Mouse (Mus musculus): ENCODE results near the gene Mmd2. TPM values are rescaled to one million over a fixed set of nuclear protein-coding genes. Genes with fewer than 3 reads are reported as not detected.
A peak's percentile ranks its signal among the peaks of the same experiment; 100 is the strongest.

The Mmd2 gene
- total RNA-seq (2015; ENCODE audit: low replicate concordance) (not detected in 2 replicates), total RNA-seq (2017; ENCODE audit: low replicate concordance) (not detected in 2 replicates)

GRCm38 (mm10) chr5:142608259-142608988 is at the start of gene Mmd2:
TSS of gene Mmd2 (minus strand) at chr5:142608800.
- ATAC-seq (replicated peaks; ENCODE audit: low FRiP score, poor library complexity, severe bottlenecking): no peak

DNA sequence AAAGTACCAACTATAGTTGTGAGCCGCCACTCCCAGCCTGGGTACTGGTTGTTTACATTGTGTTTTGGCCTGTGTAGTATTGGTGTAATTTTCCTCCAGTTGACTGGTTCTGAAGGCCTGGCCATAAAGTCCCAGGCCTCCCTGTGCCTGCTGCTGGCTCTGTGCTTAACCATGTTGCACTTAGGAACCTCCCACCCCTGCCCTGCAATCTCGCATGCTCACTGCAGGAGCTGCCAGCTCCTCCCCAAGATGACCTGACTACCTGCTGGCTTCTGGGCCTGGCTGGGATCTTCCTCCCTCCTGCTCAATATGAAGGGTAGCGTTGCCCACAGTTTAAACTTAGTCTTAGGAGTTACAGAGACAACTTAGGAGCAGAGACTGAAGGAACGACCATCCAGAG is 43.7 kb upstream of the Mmd2 start:
- ATAC-seq (replicated peaks; ENCODE audit: low FRiP score, poor library complexity, severe bottlenecking): no peak

DNA sequence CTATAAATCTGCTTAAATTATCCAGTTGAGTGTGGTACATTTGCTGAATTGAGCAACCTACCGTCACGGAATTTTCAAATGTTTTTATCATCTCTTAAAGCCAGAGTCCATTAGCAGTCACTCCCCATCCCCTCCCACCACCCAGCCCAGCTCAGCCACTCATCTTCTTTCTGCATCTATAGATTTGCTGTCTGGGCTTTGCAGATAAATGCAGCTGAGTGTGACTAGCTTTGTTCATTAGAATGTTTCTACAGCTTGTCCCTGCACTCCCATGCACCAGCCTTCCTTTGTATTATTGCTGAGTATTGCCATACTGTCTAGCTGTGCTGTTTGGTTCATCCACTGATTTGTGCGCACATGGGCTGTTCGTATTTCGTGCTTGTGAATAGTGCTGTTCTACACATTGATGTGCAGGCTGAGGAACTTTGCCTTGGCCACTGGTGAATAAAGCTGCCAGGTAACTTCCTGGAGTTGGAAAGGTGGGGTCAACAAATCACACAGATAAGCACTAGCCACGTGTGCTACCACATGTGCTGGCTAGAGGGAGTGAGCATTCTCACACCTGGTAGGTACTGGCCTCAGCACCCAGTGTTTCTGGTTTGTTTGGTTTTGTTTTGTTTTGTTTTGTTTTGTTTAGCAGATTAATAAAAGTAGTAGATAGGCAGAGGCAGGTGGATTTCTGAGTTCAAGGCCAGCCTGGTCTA is 42.3 kb upstream of the Mmd2 start:
- ATAC-seq (replicated peaks; ENCODE audit: low FRiP score, poor library complexity, severe bottlenecking): peak; percentile 87

DNA sequence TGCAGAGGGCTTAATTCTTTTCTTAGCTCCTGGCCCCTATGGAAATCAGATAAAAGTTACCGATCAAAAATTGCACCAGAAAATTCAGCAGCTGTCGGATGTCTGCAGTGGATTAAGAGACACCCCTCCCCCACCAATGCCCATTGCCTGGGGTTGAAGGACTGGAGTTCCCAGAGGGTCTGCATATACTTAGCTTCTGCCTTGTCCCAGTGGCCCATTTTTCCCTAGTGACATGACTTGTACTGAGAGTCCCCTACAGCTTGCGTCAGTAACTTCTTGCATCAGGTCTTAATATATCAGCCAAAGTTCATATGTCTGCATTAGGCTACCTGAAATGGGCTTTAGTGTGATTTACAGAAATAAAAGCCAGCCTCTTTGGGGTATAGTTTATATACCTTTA is 41.8 kb upstream of the Mmd2 start:
- peak; percentile 20 for ATAC-seq (replicated peaks; ENCODE audit: low FRiP score, poor library complexity, severe bottlenecking)

DNA sequence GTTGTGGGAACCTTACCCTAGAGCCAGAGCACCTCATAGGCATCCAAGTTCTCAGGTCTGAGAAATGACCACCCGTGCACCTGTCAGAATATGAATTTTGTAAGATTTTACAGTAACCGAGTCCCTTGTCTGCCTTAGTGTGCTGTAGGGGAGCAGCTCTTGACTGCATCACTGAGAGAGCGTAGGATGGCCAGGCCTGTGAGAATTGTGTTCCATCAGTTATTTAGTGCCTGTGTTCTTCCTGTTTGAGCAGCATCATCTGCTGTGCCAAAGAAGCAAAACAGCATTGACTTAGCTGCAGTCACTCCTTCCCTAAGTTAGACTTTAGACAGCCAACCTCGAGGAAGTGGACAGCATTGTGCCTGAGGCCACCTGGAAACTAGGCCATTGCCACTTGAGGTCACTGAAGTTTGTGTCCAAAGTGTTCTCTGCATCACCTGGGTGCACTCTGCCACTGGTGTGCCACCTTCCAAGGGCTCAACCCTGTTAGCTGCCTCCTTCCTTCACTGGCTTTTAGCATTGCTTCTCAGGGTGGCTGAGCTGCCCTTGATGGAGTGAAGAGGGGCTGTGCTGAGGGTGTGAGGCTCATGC is 41.0 kb upstream of the Mmd2 start:
- 0 out of 2 replicates have a peak, but pooled peaks have one; percentile 4 for ATAC-seq (replicated peaks; ENCODE audit: low FRiP score, poor library complexity, severe bottlenecking)

DNA sequence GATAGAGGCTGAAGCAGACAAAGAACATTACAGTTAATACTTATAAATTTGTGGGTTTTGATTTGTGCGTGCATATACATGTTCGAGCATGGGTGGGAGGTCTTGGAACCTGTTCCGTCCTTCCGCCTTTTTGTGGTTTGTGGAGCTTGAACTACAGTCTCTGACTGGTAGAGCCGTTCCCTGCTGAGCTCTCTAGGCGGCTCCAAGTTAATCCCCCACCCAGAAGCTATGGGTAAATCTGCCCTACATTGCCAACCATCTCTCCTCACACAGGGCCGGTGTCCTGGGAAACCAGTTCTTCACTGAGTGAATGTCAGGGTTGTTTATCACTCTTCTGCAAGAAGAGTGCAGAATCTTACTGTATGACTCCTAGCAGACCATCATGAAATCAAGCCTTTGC is 39.6 kb upstream of the Mmd2 start:
- ATAC-seq (replicated peaks; ENCODE audit: low FRiP score, poor library complexity, severe bottlenecking): no peak

GRCm38 (mm10) chr5:142641331-142642051 is 32.9 kb upstream of the Mmd2 start:
- no peak for ATAC-seq (replicated peaks; ENCODE audit: low FRiP score, poor library complexity, severe bottlenecking)

DNA sequence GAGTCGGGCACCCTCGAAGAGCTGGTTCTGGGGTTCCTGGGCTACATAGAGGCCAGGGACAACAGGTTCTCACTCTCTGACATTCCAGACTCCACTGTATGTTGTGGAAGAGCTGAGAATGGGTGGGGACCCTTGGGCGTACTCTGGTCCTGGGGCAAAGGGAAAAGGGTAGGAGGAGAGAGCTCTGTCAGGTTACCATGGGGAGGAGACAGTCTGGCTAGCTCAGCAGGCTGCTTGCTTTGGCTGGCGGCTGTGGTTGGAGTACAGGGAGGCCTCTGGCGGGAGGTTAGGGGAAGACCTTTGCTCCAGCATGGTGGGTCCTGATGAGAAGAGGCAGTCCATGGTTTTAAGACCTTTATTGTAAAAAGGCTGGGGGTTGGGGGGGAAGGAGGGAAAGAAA is 31.5 kb upstream of the Mmd2 start:
- ATAC-seq (replicated peaks; ENCODE audit: low FRiP score, poor library complexity, severe bottlenecking): no peak

- ATAC-seq (replicated peaks; ENCODE audit: low FRiP score, poor library complexity, severe bottlenecking): peak; percentile 94
Observed at GRCm38 (mm10) chr5:142637823-142638222, 29.2 kb upstream of the Mmd2 start.

- ATAC-seq (replicated peaks; ENCODE audit: low FRiP score, poor library complexity, severe bottlenecking): 0 out of 2 replicates have a peak, but pooled peaks have one; percentile 21
Observed at GRCm38 (mm10) chr5:142630224-142630623, 21.6 kb upstream of the Mmd2 start.

GRCm38 (mm10) chr5:142629663-142630025 is 21.0 kb upstream of the Mmd2 start:
- ATAC-seq (replicated peaks; ENCODE audit: low FRiP score, poor library complexity, severe bottlenecking): peak; percentile 5; the same call in 1 of the 2 replicates

GRCm38 (mm10) chr5:142628726-142629662 is 20.4 kb upstream of the Mmd2 start:
- peak; percentile 97 for ATAC-seq (replicated peaks; ENCODE audit: low FRiP score, poor library complexity, severe bottlenecking)

DNA sequence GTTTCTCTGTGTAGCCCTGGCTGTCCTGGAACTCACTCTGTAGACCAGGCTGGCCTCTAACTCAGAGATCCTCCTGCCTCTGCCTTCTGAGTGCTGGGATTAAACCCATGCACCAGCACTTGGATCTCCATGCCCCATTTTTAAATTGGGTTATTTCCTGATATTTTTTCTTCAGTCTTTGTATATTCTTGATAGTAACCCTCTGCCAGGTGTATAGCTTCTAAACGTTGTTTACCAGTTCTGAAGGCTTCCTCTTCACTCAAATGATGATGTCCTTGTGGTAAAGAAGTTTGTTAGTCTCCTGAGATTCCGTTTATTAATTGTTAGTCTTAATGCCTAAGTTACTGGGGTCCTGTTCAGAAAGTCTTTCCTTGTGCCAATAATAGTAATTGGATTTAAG is 18.8 kb upstream of the Mmd2 start, which contains the start of gene Wipi2:
Gene Wipi2 (plus strand): TSS at position 301 of the 400 bp plus-strand sequence.
- ATAC-seq (replicated peaks; ENCODE audit: low FRiP score, poor library complexity, severe bottlenecking): no peak

DNA sequence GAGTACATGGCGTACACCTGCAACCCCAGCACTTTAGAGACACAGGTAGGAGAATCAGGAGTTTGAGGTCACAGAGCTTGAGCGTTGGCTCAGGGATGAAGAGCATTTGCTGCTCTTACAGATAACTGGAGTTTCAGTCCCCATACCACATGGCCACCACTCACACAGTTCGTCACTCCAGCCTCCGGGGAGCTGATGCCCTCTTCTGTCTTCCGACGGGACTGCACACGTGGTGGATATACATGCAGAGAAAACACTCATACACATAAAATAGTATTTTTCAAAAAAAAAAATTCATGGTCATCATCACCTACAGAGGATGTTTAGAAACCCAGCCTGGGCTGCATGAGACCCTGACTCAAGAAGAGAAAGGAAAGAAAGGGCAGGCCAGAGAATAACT is 14.5 kb upstream of the Mmd2 start:
- ATAC-seq (replicated peaks; ENCODE audit: low FRiP score, poor library complexity, severe bottlenecking): no peak

DNA sequence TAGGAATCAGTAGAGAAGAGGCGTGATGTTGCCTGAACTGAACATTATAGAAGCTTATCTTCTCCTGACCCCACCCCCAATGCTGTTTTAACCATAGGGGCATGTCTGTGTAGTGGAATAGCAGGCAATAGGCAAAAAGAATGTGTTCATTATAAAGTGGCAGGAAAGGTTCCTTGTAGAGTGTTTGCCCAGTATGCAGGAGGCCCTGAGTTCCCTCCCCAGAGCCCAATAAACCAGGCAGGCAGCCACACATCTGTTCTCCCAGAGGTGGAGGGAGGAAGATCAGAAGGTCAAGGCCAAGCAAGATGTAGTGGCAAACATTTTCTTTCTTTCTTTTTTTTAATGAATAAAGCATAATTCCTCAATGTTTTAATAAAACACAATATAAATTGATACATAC is 13.5 kb upstream of the Mmd2 start:
- ATAC-seq (replicated peaks; ENCODE audit: low FRiP score, poor library complexity, severe bottlenecking): no peak

DNA sequence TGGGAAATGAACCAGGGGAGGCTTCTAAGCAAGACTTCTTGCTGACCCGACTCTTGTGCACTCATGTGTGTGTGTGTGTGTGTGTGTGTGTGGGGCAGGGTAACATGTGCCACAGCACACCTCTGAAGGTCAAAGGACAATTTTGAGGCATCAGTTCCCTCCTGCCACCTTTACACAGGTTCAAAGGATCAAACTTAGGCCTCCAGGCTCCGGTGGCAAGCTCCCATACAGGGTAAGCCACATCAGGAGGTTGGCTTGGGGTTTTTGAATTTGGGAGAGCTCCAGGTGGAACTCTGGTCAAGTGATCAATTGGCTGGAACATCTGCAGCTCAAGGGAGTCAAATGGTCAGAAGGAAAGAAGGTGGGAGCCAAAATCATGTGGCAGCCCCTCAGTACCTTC is 12.8 kb upstream of the Mmd2 start:
- no peak for ATAC-seq (replicated peaks; ENCODE audit: low FRiP score, poor library complexity, severe bottlenecking)

- no peak for ATAC-seq (replicated peaks; ENCODE audit: low FRiP score, poor library complexity, severe bottlenecking)
Observed at GRCm38 (mm10) chr5:142619866-142620265, 11.3 kb upstream of the Mmd2 start.

DNA sequence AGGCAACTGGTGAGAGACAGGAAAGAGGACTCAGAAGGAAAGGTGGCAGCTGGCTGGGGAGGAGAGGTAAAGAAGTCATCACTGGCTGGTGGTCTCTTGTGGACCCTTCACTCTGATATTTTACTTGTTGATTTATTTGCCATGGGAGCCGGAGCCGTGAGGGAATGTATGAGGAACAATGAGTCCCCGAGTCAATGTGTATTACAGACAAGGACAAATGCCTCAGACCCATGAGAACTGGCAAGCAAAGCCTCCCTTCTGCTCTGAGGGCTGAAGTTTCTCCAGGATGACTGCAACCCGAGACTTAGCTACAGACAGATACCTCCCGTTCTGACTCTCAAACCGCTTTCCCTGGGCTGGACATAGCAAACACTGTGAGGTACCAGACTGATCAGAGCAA is 7.7 kb upstream of the Mmd2 start:
- no peak for ATAC-seq (replicated peaks; ENCODE audit: low FRiP score, poor library complexity, severe bottlenecking)

DNA sequence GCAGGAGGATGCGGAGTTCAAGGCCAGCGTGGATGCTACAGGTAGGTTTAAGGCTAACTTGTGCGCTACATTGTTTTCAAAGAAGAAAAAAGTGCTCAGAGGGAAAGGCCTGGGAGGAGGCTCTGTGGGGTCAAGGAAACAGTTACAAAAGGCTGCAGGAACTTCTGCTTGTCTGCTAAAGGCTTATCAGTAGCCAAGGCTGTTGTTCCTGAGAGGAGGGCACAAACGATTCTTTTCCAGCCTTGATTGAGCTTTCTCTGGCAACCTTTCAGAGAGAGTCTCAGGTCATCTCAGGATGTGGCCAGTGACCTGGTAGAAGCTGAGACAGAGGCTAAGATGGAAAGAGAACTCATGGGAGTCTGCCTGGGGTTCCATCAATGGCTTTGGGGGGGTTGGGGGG is 7.0 kb upstream of the Mmd2 start:
- no peak for ATAC-seq (replicated peaks; ENCODE audit: low FRiP score, poor library complexity, severe bottlenecking)
